Mouse (Mus musculus): ENCODE results near the gene Itgb4. TPM values are rescaled to one million over a fixed set of nuclear protein-coding genes. Genes with fewer than 3 reads are reported as not detected.

Gene Itgb4
- total RNA-seq, 2 experiments from 2014 or later, result 5.0 to 5.4 TPM

- DNase-seq, result no peak
Observed at GRCm38 (mm10) chr11:115970006-115970673, 4.4 kb upstream of the Itgb4 start.

- no peak for DNase-seq
Observed at GRCm38 (mm10) chr11:115971016-115971415, 3.5 kb upstream of the Itgb4 start.

DNA sequence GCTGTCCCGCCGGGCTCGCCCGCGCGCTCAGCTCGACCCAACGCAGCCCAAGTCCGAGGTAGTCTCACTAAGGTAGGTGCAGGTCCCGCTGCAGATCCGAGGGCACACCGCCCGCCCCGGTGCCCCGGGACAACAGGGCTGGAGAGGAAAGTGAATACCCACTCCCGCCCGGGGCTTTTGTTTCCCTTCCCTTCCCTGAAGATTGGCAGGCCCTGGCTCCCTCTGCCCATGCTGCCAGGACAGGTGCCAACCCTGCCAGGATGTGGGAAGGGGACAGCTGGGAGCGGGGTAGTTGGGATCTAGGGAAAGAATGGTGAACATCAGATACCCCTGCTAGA, 543 bp downstream of the Itgb4 start:
- no peak for DNase-seq

GRCm38 (mm10) chr11:115975544-115975943, 1.0 kb downstream of the Itgb4 start:
- no peak for DNase-seq

DNA sequence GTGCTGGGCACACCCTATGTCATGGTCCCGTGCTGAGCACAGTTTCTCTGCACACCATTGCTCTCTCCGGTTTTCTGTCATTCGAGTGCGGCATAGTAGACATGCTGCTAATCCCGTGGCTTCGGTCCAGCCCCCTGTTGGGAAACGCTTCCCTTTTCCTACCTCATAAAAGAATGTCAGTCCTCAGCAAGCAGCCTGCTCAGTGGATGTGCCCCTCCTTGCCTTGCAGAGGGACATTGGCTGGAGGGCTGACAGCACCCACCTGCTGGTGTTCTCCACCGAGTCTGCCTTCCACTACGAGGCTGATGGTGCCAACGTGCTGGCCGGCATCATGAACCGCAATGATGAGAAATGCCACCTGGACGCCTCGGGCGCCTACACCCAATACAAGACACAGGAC, 8.0 kb downstream of the Itgb4 start:
- no peak for DNase-seq

GRCm38 (mm10) chr11:115983291-115983690, 8.8 kb downstream of the Itgb4 start:
- no peak for DNase-seq

GRCm38 (mm10) chr11:115989686-115990085, 15.2 kb downstream of the Itgb4 start:
- DNase-seq, result no peak

- no peak for DNase-seq
Observed at GRCm38 (mm10) chr11:115992098-115992497, 17.6 kb downstream of the Itgb4 start.

DNA sequence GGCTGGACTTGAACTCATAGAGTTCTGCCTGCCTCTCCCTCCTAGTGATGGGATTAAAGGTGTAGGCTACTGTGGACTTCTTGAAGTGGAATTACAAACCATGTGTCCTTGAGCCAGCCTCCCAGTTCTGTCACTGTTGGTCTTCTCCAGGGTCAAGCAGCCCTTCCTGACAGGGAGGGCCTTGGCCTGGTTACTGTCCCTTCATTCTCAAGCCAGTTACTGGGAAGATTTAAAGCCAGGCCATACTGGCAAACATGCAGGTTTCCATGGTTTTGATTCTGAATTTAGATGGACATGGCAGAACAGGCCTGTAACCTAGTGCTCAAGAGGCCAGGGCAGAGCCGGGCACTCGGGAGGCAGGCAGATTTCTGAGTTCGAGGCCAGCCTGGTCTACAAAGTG, 20.7 kb downstream of the Itgb4 start:
- no peak for DNase-seq

DNA sequence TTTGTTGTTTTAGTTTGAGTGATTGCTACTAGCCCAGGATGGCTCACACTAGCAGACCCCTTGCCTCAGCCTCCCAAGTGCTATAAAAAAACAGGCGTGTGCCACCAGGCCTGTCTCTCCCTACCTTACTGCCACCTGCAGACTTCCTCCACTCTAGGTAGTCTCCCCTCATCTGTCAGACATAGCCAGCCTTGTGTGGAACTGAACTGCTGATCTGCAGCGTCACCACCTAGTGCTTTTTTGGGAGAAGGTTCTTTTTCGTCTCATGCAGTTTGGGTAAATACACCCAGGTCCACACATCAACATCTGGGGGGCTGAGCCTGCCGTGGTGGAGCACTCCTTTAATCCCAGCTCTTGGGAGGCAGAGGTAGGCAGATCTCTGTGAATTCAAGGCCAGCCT, 22.5 kb downstream of the Itgb4 start:
- no peak for DNase-seq

DNA sequence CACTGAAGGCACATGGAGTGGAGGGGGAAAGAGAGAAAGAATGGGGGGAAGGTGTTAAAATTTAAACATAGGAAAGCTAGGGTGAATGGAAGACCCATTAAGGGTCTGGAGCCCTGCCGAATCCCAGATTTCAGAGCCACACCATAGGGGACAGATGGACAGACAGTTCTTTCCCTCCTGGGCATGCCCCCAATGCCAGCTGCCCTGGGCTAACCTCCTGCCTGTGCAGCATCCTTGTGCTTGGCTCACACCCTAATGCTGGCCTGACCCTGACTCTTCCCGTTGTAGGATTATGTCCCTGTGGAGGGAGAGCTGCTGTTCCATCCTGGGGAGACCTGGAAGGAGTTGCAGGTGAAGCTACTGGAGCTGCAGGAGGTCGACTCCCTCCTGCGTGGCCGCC, 23.2 kb downstream of the Itgb4 start:
- DNase-seq, result no peak

GRCm38 (mm10) chr11:115999027-115999426, 24.5 kb downstream of the Itgb4 start:
- DNase-seq, result no peak

DNA sequence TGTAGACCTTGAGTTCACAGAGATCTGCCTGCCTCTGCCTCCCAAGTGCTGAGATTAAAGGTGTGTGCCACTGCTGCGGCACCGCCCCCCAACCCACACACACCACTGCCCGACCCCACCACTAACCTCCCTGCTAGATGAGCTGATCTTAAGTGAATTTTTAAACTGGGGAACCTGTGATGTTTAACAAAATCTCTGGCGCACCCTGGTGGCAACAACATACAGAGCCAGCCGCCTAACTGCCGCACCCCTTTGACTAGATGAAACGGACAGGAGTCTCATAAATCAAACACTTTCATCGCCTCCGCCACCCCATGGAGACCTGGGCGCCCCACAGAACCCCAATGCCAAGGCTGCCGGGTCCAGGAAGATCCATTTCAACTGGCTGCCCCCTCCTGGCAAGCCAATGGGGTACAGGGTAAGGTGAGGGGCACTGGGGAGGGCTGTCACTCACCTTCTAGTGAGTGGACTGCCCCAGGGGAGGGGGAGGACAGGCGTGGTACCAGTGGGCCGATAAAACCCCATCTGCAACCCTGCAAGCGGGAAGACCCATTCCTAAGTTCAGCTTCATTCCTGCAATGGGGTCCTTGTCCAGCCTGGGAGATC, 25.1 kb downstream of the Itgb4 start:
- DNase-seq, result peak; percentile 83

GRCm38 (mm10) chr11:116000607-116001006, 26.1 kb downstream of the Itgb4 start:
- DNase-seq, result no peak

- no peak for DNase-seq
Observed at GRCm38 (mm10) chr11:116001725-116002124, 27.2 kb downstream of the Itgb4 start.

DNA sequence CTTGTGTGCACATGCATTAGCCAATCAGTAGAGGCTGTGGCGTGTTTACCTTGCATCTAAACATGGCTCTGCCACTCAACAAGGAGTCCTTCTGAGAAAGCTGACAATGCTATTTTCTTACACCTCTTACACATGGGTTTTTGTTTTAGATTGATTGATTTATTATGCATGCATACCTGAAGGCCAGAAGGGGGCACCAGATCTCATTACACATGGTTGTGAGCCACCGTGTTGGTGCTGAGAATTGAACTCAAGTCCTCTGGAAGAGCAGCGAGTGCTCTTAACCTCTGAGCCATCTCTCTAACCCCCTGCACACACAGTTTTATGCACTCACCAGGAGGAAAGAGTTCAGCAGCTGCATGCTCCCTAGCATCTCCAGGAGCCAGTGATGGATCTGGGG, 28.4 kb downstream of the Itgb4 start:
- DNase-seq, result no peak

DNA sequence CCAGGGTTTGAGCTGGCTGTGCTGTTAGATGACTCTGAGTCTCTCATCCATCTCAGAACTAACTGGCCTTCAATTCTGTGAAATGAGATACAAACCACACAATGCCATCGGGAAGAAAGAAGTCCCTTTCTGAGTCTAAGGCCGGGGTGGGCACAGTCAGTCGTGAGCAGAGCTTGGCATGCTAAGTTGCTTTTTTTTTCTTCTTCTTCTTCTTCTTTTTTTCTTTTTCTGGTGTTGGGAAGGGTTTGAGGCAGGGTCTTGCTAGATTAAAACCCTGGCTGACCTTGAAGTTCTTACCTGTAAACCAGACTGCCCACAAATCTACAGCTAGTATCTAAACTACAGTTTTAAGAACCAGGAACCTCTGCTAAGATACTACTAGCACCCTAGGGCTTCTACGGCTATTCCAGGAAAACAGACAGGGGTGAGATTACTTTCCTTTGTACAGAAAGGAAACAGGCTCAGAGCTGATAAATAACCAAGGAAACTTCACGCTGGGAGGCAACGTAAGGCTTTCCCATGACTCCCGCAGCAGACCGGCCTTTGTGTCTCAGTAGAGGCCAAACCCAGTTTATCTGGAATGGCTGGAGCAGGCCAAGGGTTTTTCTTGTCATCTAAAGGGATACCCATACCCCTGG, 29.8 kb downstream of the Itgb4 start:
- DNase-seq, result no peak

DNA sequence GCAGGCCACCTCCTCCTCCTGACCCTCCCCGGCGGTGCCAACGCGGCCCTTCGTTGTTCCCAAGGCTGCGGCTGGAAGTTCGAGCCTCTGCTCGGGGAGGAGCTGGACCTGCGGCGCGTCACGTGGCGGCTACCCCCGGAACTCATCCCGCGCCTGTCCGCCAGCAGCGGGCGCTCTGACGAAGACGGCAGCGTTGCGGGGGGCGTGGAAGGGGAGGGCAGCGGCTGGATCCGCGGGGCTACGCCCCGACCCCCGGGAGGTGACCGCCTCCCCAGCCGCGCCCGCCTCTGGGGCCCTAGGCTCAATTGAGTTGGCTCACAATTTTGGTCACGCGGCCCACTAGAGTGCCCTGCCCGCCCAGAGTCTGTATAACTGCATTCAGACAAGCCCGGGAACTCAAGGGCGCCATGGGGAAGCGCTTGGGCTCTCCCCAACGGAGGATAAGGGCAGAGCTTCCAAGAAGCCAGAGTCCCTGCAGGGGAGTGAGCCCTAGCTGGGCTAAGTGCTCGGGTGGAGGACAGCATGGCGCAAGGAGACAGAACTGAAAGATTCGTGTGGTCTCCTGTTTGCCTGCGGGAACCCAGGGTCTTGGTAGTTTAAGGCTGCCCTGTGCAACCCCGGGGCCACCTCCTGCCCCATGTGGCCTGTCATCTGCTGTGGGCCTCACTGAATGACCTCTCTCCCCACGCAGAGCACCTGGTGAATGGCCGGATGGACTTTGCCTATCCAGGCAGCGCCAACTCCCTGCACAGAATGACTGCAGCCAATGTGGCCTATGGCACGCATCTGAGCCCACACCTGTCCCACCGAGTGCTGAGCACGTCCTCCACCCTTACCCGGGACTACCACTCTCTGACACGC, 30.6 kb downstream of the Itgb4 start:
- DNase-seq, result peak; percentile 89

- no peak for DNase-seq
Observed at GRCm38 (mm10) chr11:116005701-116006419, 31.4 kb downstream of the Itgb4 start.

DNA sequence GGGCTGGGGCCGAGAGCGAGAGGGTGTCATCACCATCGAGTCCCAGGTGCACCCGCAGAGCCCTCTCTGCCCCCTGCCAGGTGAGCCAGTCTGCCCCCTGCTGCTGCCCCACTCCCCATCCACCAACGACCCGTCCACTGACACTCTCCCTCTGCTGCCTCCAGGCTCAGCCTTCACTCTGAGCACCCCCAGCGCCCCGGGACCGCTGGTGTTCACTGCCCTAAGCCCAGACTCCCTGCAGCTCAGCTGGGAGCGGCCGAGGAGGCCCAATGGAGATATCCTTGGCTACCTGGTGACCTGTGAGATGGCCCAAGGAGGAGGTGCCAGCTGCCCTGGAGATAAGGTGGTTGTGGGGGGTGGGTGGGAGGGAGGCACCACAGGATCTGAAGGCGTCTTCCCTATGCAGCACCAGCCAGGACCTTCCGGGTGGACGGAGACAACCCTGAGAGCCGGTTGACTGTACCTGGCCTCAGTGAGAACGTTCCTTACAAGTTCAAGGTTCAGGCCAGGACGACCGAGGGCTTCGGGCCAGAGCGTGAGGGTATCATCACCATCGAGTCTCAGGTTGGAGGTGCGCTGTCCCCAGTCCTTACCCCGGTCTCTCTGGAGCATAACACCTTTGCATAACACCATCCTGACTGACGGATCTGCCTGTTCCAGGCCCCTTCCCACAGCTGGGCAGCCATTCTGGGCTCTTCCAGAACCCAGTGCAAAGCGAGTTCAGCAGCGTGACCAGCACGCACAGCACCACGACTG, 32.8 kb downstream of the Itgb4 start:
- DNase-seq, result no peak

DNA sequence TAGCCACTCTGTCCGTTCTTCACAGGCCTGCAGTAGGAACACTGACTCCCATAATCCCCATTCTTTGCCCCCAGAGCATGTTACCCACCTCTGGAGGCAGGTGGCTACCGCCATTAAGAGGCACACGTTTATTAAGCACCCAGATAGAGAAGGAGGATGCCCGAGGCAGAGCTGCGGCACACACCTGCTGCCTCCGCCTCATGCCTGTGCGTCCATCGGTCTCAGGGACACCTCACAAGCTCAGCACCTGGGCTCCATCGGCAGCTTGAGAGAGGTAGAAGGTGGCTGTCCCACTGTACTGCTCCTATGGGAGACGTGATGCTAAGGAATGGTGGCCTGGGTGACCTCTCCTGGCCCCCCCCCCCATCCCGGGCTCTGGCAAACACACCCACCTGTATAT, 33.9 kb downstream of the Itgb4 start:
- DNase-seq, result no peak

Measured in heart, postnatal 4 days (tissue).